Mouse (Mus musculus) lung, postnatal 0 days (tissue): Measurements from ENCODE around the gene Zwilch.
A peak's percentile ranks its signal among the peaks of the same experiment; 100 is the strongest.

Source experiments
- CTCF ChIP-seq: IDR thresholded peaks from 2 replicates; pipeline ENCODE4 v1.5.1; 2016; ENCODE audit warnings: antibody characterized with exemption, mild to moderate bottlenecking
- EP300 ChIP-seq: IDR thresholded peaks from 2 replicates; pipeline ENCODE4 v1.6.1; 2016; ENCODE audit warnings: antibody characterized with exemption, mild to moderate bottlenecking, control low read depth

- peak; percentile 48 for TF ChIP-seq CTCF
- TF ChIP-seq EP300 = peak; percentile 99
Measured at GRCm38 (mm10) chr9:64172816-64173665, at the start of gene Zwilch, which contains the start of gene Rpl4.
